Mouse (Mus musculus): ENCODE measurements around the gene Cdk15.

DNA sequence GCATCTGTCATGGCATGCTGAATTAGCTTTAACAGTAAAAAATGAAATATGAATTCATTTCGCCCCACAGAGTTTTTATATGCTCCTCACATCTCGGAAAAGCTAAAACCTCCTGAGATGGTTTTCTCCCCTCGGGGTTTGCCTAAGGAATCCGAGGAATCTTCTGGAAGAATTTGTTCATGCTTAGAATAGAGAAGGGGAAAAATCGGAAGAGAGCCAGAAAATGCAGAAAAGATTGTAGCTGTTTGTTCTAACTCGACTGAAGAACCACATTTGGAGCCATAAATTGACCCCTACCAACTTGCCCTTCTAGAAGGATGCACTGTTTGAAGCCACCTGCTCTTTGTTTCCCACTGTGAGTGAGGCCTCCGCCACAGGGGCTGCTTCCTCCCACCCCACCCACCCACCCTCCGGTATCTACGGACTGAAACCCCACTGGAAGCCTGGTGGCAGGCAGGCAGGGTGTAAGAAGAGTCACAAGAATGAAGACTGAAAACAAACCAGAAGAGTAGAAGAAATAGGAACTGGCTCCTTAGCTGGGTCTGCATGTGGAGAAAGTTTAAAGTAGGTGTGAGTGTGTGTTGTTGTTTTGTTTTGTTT is 41.9 kb downstream of the Cdk15 start:
- TF ChIP-seq CTCF (IDR thresholded peaks at IDR 0.05; ENCODE audit: low read depth, low read length), result no peak
- no peak for TF ChIP-seq EP300 (IDR thresholded peaks at IDR 0.05; ENCODE audit: insufficient read depth, low read depth, low read length)
- no peak for TF ChIP-seq POLR2A (IDR thresholded peaks at IDR 0.05; ENCODE audit: insufficient read depth, low read length)
